Mouse (Mus musculus) cerebellum, adult 11 months (tissue): Measurements from ENCODE around the gene Cux1.

ENCODE experiments used
- DNase-seq: peaks from one replicate; pipeline ENCODE4 v3.0.0; 2022

Gene Cux1

GRCm38 (mm10) chr5:136467360-136467999 lies 99.8 kb downstream of the Cux1 start:
- peak; percentile 81 for DNase-seq

GRCm38 (mm10) chr5:136465770-136466406 lies 101.4 kb downstream of the Cux1 start:
- DNase-seq: no peak

- no peak for DNase-seq
Measured at GRCm38 (mm10) chr5:136465366-136465765, 101.9 kb downstream of the Cux1 start.

GRCm38 (mm10) chr5:136464849-136465248 lies 102.4 kb downstream of the Cux1 start:
- no peak for DNase-seq

- DNase-seq: no peak
Measured at GRCm38 (mm10) chr5:136464128-136464527, 103.2 kb downstream of the Cux1 start.

GRCm38 (mm10) chr5:136462613-136463012 lies 104.7 kb downstream of the Cux1 start:
- peak; percentile 58 for DNase-seq

- no peak for DNase-seq
Measured at GRCm38 (mm10) chr5:136459901-136460300, 107.4 kb downstream of the Cux1 start.

- DNase-seq: no peak
Measured at GRCm38 (mm10) chr5:136458893-136459499, 108.3 kb downstream of the Cux1 start.

GRCm38 (mm10) chr5:136458102-136458863 lies 109.0 kb downstream of the Cux1 start:
- DNase-seq: no peak

- DNase-seq: no peak
Measured at GRCm38 (mm10) chr5:136456395-136456794, 110.9 kb downstream of the Cux1 start.

- no peak for DNase-seq
Measured at GRCm38 (mm10) chr5:136452681-136453080, 114.6 kb downstream of the Cux1 start.

- no peak for DNase-seq
Measured at GRCm38 (mm10) chr5:136449801-136450200, 117.5 kb downstream of the Cux1 start.

- no peak for DNase-seq
Measured at GRCm38 (mm10) chr5:136445967-136446366, 121.3 kb downstream of the Cux1 start.

GRCm38 (mm10) chr5:136442238-136443187 lies 124.8 kb downstream of the Cux1 start:
- DNase-seq: no peak

- DNase-seq: no peak
Measured at GRCm38 (mm10) chr5:136429647-136430046, 137.6 kb downstream of the Cux1 start.

- DNase-seq: peak; percentile 15
Measured at GRCm38 (mm10) chr5:136428498-136429060, 138.7 kb downstream of the Cux1 start.

- no peak for DNase-seq
Measured at GRCm38 (mm10) chr5:136427772-136428497, 139.4 kb downstream of the Cux1 start.

GRCm38 (mm10) chr5:136427121-136427771 lies 140.0 kb downstream of the Cux1 start:
- no peak for DNase-seq

GRCm38 (mm10) chr5:136422948-136423347 lies 144.3 kb downstream of the Cux1 start:
- DNase-seq: no peak

- no peak for DNase-seq
Measured at GRCm38 (mm10) chr5:136421885-136422284, 145.4 kb downstream of the Cux1 start.

GRCm38 (mm10) chr5:136421316-136421715 lies 146.0 kb downstream of the Cux1 start:
- DNase-seq: no peak
